Mouse (Mus musculus) G1E (cell line): ENCODE results near the gene Acr.

ENCODE experiments used
- CTCF ChIP-seq: IDR thresholded peaks from 2 replicates; pipeline ENCODE4 v1.5.1; 2012; ENCODE audit warnings: low read depth, low read length, inconsistent platforms, mixed read lengths
- TAL1 ChIP-seq: conservative IDR thresholded peaks from 2 replicates; pipeline ENCODE4 v1.6.1; 2012; ENCODE audit warnings: low read depth, low read length, inconsistent platforms, mixed read lengths

GRCm38 (mm10) chr15:89557179-89557995 lies 10.7 kb upstream of the Acr start:
- TF ChIP-seq CTCF (no peak), TAL1 (no peak)
